Mouse (Mus musculus) heart, adult 10 weeks (tissue): Measurements from ENCODE around the gene Olfr417. TPM values are rescaled to one million over a fixed set of nuclear protein-coding genes. Genes with fewer than 3 reads are reported as not detected.

Source experiments
- polyA plus RNA-seq: library from polyadenylated mRNA; stranded (reverse); fragments of 350-450 nt; fragmentation: Illumina TruSeq; extraction: RNeasy Lipid Tissue Mini Kit (QIAGEN cat#74804); gene quantifications from one replicate; pipeline ENCODE4 v1.2.3, GENCODE M21; 2014; ENCODE audit warnings: low read depth, low replicate concordance

Gene Olfr417
- polyA plus RNA-seq = not detected

DNA sequence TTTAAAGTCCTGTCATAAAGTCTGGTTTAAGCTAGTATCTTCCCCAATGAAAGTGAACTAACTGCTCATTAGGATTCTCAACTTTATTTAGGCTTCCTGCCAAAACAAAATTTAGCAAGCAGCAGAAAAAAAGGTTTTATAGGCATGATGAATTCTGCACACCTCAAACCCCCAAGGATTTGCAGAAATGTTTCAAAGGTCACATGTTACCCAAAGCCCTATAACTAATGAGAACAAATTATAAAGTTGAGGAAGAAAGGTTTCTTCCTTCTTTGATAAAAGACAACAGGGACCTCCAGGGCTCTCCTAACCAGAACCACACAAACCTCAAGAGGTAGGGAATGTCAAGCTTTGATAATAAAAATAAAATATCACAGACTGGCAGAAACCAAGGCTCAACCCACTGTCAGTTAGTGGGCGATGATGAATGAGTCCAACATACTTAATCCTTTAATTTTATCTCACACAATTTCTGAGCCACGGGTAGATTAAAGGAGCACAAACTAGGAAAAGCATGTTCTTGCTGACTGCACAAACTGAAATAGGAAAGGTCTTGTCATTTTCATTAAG is at the start of gene Olfr417:
Gene Olfr417 (plus strand): TSS at position 241 of the 570 bp plus-strand sequence.

DNA sequence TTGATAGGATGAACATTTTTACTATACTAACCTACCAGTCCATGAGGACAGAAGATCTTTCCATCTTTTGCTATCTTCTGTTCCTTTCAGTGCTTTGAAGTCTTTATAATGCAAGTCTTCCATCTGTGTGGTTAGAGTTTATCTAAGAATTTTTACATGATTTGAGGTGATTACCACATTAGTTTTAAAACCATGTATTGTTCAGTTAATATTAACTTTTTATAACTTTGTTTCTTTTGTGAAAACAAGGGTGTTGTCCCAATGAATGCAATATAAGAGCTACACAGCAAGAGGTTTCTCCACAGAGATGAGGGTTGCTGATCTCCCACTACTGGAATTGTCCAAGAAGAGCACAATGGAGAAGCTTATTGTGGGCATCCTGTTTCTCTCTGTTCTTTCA is 34.7 kb upstream of the Olfr417 start, which contains the start of gene Mptx1:
Gene Mptx1 (plus strand): TSS at position 301 of the 400 bp plus-strand sequence.

DNA sequence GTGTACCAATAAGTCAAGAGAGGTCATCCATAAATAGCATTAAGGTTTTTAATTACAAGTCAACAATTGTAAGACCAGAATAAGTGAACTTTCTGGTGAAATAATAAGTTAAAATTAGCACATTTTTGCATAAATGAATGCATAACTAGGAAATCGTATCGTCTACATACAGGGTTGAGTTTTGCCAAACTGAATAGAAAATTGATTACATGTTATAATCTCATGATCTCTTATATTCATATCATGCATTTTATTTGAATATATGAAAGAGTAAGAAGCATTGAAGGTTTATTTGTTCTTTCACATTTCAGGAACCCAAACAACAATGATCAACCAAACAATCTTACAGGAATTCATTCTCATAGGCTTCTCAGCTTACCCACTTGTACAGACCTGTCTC is 25.8 kb downstream of the Olfr417 start, which contains the start of gene Olfr248:
Gene Olfr248 (plus strand): TSS at position 301 of the 400 bp plus-strand sequence.

DNA sequence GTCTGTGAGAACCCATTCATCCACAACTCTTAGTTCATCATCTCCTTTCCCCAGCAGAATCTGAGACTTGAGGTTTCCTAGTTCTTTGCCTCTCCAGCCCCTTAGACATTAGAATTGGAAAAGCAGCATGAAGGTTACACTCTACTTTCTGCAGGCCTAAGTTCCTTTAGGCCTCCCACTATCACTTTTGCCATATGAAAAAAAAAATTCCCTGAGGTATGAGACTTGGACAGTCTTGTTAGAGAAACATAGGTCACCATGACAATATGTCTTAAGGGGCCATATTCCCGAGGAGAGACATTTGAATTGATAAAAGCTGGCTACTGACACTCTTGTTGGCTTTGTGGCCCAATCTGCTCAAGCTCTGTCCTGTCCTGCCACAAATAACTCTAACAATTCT is 58.8 kb downstream of the Olfr417 start, which contains the start of gene Olfr414:
Gene Olfr414 (plus strand): TSS at position 301 of the 400 bp plus-strand sequence.

Other genes with a start within 250 kb of the Olfr417 start
- gene Olfr231, start 244.0 kb upstream of the Olfr417 start, polyA plus RNA-seq = not detected
- not detected for gene Olfr424, start 233.6 kb upstream of the Olfr417 start, polyA plus RNA-seq
- gene Olfr420, start 209.5 kb upstream of the Olfr417 start, polyA plus RNA-seq = not detected
- gene Spta1, start 192.3 kb upstream of the Olfr417 start, polyA plus RNA-seq = 9.6 TPM
- not detected for gene Olfr419, start 113.1 kb upstream of the Olfr417 start, polyA plus RNA-seq
- not detected for gene Mptx1, start 34.6 kb upstream of the Olfr417 start, polyA plus RNA-seq
- gene Olfr248, start 25.9 kb downstream of the Olfr417 start, polyA plus RNA-seq = not detected
- gene Olfr414, start 58.9 kb downstream of the Olfr417 start, polyA plus RNA-seq = not detected
- gene Olfr220, start 77.0 kb downstream of the Olfr417 start, polyA plus RNA-seq = not detected
- gene Fmn2, start 136.7 kb downstream of the Olfr417 start, polyA plus RNA-seq = not detected